ENCODE assay signal across 10 mouse cellular contexts in genomic region chr2:125765029-125765428, GRCm38 (mm10). TPM values are rescaled to one million over a fixed set of nuclear protein-coding genes. Genes with fewer than 3 reads are reported as not detected.
A peak's percentile ranks its signal among the peaks of the same experiment; 100 is the strongest.
DNase-seq lines count a peak whose midpoint lies in the region; ATAC-seq and TF ChIP-seq lines count a peak whose summit lies in the region.
"Had no signal": no experiment of that assay in that cellular context is flagged by ENCODE, and none has a peak within 500 bp of the region (broad histone marks: within the 10 kb centered on the region; RNA-seq: fewer than 3 reads in every experiment).

No protein-coding gene starts in this region.

- TF ChIP-seq CTCF in cortical plate, adult 2 months (IDR thresholded peaks at IDR 0.05; ENCODE audit: extremely low read depth, insufficient read depth, low read length), result peak; percentile 66

- no peak for ATAC-seq in monocyte, adult 5-6 weeks (replicated peaks; ENCODE audit: insufficient number of reproducible peaks, low FRiP score, low TSS enrichment, poor library complexity, severe bottlenecking)

- DNase-seq in embryo, embryonic 11 days, result peak; percentile 13
- no peak for DNase-seq in embryo, embryonic 9.5 days (ENCODE audit: extremely low spot score)
- DNase-seq in left cerebral cortex, postnatal 4 days, result peak; percentile 21
- DNase-seq in left cerebral cortex, adult 18-20 months (ENCODE audit: low spot score in 2 of 2), result no peak
- peak; percentile 30 for DNase-seq in retina, adult 2 months (ENCODE audit: low read depth, low spot score)
- DNase-seq in right cerebral cortex, postnatal 10 days (ENCODE audit: low spot score in 2 of 2), result no peak
- DNase-seq: gastrocnemius, postnatal 36 days had no signal

- intact Hi-C loops in left cerebral cortex, postnatal 4 days (cut with DNase I), result loop anchor here (5.0 kb wide), 1 partner anchor 67 kb away; no protein-coding TSS in a partner anchor

- no peak for TF ChIP-seq POLR2A in cortical plate, adult 2 months (IDR thresholded peaks at IDR 0.05; ENCODE audit: extremely low read depth, insufficient read depth, low read length)

- no peak overlapping the region for H3K27ac ChIP-seq in cortical plate, adult 2 months (ENCODE audit: insufficient read depth, low read length)
- H3K27ac ChIP-seq: macrophage had no signal

- H3K4me3 ChIP-seq in cortical plate, adult 2 months (ENCODE audit: insufficient read depth, low read length), result no peak overlapping the region

- H3K4me1 ChIP-seq in cortical plate, adult 2 months (ENCODE audit: control insufficient read depth, insufficient read depth, low read length), result no peaks in the 10 kb centered on the region

RNA-seq across cellular contexts. Expression of gene Secisbp2l, which starts 17.6 kb away (rescaled TPM):
- total RNA-seq in left cerebral cortex, postnatal 4 days (2021), result 10 to 100 TPM; 79.1 to 79.8 TPM
- 10 to 100 TPM; 90.8 to 92.5 TPM for total RNA-seq in left cerebral cortex, adult 18-20 months (2021)
- polyA plus RNA-seq in cortical plate, adult 2 months (2012; rRNA removed), result 35.6 and 38.2 TPM in 2 replicates
- total RNA-seq in monocyte, adult 5-6 weeks (2017), result 52.9 to 72.2 TPM (median 55.9 TPM) in 3 replicates

RNA-seq across cellular contexts. Expression of gene Shc4, which starts 41.1 kb away (rescaled TPM):
- total RNA-seq in left cerebral cortex, postnatal 4 days (2021), result 1 to 10 TPM; 5.3 to 5.6 TPM
- 1 to 10 TPM; 5.1 to 5.2 TPM for total RNA-seq in left cerebral cortex, adult 18-20 months (2021)
- polyA plus RNA-seq in cortical plate, adult 2 months (2012; rRNA removed), result 3.5 and 3.7 TPM in 2 replicates
- total RNA-seq in monocyte, adult 5-6 weeks (2017), result 0.58 TPM in 1 of 3 replicates, not detected in the others

Comparison
In these comparisons a context has a peak if more than half of its experiments do, and no peak if none do; other contexts are left out.
1. DNase-seq: peak in embryo, embryonic 11 days (single experiment), left cerebral cortex, postnatal 4 days (single experiment) and retina, adult 2 months (single experiment); none in embryo, embryonic 9.5 days (single experiment), left cerebral cortex, adult 18-20 months (0 of 2) and right cerebral cortex, postnatal 10 days (0 of 2).